Mouse (Mus musculus) liver (tissue): Measurements from ENCODE around the gene Sp140.
A peak's percentile ranks its signal among the peaks of the same experiment; 100 is the strongest.
"Not testable (repeated sequence)": the region's sequence is repeated elsewhere in the genome, so short reads cannot be mapped to it uniquely, and the experiment has no call there.

Experiments used
- DNase-seq: peaks from one replicate; pipeline ENCODE4 v3.0.0-alpha.2; 2020; ENCODE audit warnings: mixed read lengths

Sp140 gene

DNA sequence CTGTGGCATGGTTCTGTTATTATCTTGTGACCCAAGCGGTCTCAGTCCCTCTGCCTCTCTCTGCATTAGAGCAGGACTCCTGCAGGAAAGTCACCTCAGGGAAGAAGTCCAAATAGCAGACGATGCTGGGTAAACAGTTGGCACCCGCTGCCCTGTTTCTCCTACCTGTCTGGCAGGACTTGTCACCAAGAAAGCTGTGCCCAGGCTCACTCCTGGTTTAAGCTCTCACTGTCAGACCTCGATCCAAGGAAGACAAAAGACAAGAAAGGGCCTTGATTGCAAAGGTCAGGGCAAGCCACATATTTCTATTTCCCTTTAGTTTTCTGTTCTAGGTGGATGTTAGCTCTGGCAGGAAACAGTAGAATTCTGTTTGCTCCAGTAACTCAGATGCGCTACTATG lies 50.3 kb downstream of the Sp140 start:
- DNase-seq = not testable (repeated sequence)

- not testable (repeated sequence) for DNase-seq
Observed at GRCm38 (mm10) chr1:85651770-85652275, 51.6 kb downstream of the Sp140 start.

GRCm38 (mm10) chr1:85657211-85657610 lies 57.0 kb downstream of the Sp140 start:
- DNase-seq = not testable (repeated sequence)

GRCm38 (mm10) chr1:85664266-85664665 lies 64.1 kb downstream of the Sp140 start:
- no peak for DNase-seq

DNA sequence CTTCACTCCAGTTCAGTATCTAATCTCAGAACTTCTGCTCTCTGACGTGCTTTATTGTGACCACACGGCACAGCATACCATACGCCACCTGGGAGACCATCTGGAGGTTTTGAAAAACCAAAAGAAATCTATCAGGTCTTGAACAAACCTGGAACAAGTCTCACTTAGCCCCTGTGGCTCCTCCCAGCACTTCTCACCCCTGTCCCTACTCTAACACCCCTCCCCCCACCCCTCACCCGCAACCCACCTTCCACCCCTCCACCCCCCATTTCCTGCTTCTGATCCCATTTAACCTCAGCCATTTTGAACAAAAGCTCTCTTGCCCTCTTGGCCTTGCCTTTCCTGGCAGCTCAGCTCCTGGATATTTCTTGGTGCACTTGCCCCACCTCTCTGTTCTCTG lies 80.0 kb downstream of the Sp140 start:
- no peak for DNase-seq

DNA sequence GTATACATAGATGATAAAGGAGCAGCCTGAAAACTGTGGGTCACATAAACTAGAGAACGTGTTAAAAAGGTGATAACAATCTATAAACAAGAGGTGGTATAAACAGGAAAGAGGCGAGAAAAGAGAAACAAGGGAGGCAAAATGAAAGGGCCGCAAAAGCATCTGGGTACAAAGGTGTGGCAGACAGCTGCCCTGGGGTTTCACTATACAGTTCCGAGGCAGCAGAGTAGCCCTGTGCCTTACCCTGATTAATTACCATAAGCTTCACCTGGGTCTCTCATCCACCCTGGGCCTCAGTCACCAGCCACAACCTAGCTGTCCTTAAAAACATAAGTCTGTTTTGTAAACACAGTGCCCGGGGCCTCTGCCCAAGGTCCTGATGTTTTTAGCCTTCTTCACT lies 86.5 kb downstream of the Sp140 start:
- DNase-seq = no peak

DNA sequence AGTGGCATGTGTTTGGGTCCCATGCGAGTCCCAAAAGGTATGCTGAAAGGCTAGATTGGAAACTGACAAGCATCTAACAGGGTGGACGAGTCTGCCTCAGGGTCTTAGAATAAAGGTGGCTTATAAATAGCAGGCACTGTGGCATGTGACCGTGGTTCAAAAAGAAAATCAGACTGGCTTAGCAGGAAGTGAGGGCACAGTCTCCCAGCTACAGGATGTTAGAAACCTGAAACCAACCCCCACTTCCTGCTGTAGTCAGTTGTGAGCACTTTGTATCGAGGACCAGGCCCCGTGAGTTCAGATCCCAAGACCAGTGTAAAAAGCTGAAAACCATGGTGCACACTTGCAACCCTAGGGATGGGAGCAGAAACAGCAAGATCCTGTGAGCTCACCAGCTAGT lies 87.2 kb downstream of the Sp140 start:
- no peak for DNase-seq

GRCm38 (mm10) chr1:85690544-85690943 lies 90.4 kb downstream of the Sp140 start:
- no peak for DNase-seq

GRCm38 (mm10) chr1:85692281-85692680 lies 92.1 kb downstream of the Sp140 start:
- no peak for DNase-seq

GRCm38 (mm10) chr1:85693280-85693679 lies 93.1 kb downstream of the Sp140 start:
- DNase-seq = peak; percentile 7
